In the genomic region with DNA sequence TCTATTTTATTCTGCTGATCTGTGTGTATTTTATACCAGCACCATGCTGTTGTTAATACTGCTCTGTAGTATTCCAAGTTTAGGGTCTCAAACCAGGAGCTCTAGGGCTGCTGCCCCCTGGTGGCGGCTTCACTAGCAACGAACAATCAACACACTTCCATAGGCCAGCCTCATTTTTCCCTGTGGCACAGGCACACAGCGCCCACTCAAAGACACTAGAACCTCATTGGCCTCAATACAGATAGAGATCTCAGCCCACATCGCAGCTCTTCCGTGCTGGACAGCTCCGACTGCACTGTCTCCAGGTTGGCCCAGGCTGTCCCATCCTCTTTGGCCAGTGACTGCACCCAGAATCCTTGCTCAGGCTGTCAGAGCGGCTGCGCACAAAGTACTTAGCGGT, we compare ENCODE assay signal across 9 mouse cellular contexts. TPM values are rescaled to one million over a fixed set of nuclear protein-coding genes. Genes with fewer than 3 reads are reported as not detected.
DNase-seq lines count a peak whose midpoint lies in the region; TF ChIP-seq lines count a peak whose summit lies in the region.
"Had no signal": no experiment of that assay in that cellular context is flagged by ENCODE, and none has a peak within 500 bp of the region (broad histone marks: within the 10 kb centered on the region; RNA-seq: fewer than 3 reads in every experiment).

No protein-coding gene starts in this region.

- intact Hi-C loops in left cerebral cortex, adult 2 months (cut with DNase I): no loop called here
- intact Hi-C loops in left cerebral cortex, postnatal 36 days (cut with DNase I): no loop called here

- no peak for DNase-seq in left cerebral cortex, adult 2 months (ENCODE audit: extremely low spot score in 1 of 2, low spot score in 2 of 2)
- DNase-seq in left cerebral cortex, postnatal 36 days (ENCODE audit: low spot score in 2 of 2): no peak
- DNase-seq in MN1 (ENCODE audit: low spot score): peak; percentile 25
- DNase-seq in c-Kit-positive CD71-negative TER-119-negative erythroid progenitor cells, embryonic 14.5 days (ENCODE audit: low read depth): peak; percentile 40
- DNase-seq in induced T-regulatory cell, adult 2 months (ENCODE audit: low read depth): peak; percentile 71
- peak; percentile 78 for DNase-seq in lung, postnatal 36 days
- DNase-seq in thymus, adult 18-20 months: peak; percentile 5 to 8
- no peak for DNase-seq in frontal cortex, postnatal 10 days (ENCODE audit: low spot score in 2 of 2)

- H3K4me3 ChIP-seq in left cerebral cortex, adult 2 months: no peak overlapping the region
- H3K4me3 ChIP-seq: neural tube, embryonic 13.5 days had no signal

- no peak overlapping the region for H3K27ac ChIP-seq in left cerebral cortex, adult 2 months
- H3K27ac ChIP-seq: neural tube, embryonic 13.5 days had no signal

- peak; percentile 55 for TF ChIP-seq CTCF in left cerebral cortex, adult 2 months (IDR thresholded peaks at IDR 0.05)

RNA-seq across cellular contexts. Expression of gene Thpo, which starts 30.9 kb away (rescaled TPM):
- total RNA-seq in left cerebral cortex, adult 2 months (2021): 1 to 10 TPM; 7.5 to 8.7 TPM
- total RNA-seq in left cerebral cortex, postnatal 36 days (2021): 1 to 10 TPM; 2.9 to 7.8 TPM

RNA-seq across cellular contexts. Expression of gene Chrd, which starts 32.3 kb away (rescaled TPM):
- 10 to 100 TPM; 50.5 to 56.3 TPM for total RNA-seq in left cerebral cortex, adult 2 months (2021)
- total RNA-seq in left cerebral cortex, postnatal 36 days (2021): 10 to 100 TPM; 33.6 to 46.4 TPM

RNA-seq across cellular contexts. Expression of gene Clcn2, which starts 47.7 kb away (rescaled TPM):
- 10 to 100 TPM; 74.8 to 79.3 TPM for total RNA-seq in left cerebral cortex, adult 2 months (2021)
- 10 to 100 TPM; 59.1 to 72.2 TPM for total RNA-seq in left cerebral cortex, postnatal 36 days (2021)

RNA-seq across cellular contexts. Expression of gene Polr2h, which starts 47.8 kb away (rescaled TPM):
- total RNA-seq in left cerebral cortex, adult 2 months (2021): 10 to 100 TPM; 22.5 to 28.6 TPM
- total RNA-seq in left cerebral cortex, postnatal 36 days (2021): 10 to 100 TPM; 21.7 to 25.5 TPM

Comparison
In these comparisons a context has a peak if more than half of its experiments do, and no peak if none do; other contexts are left out.
1. DNase-seq: peak in MN1 (single experiment), c-Kit-positive CD71-negative TER-119-negative erythroid progenitor cells, embryonic 14.5 days (single experiment), induced T-regulatory cell, adult 2 months (single experiment), lung, postnatal 36 days (single experiment) and thymus, adult 18-20 months (2 of 2); none in left cerebral cortex, adult 2 months (0 of 2), left cerebral cortex, postnatal 36 days (0 of 2) and frontal cortex, postnatal 10 days (0 of 2).